Mouse (Mus musculus): Measurements from ENCODE around the gene Klhdc10. TPM values are rescaled to one million over a fixed set of nuclear protein-coding genes. Genes with fewer than 3 reads are reported as not detected.

The Klhdc10 gene
- polyA plus RNA-seq, 1 experiment = 6.6 TPM

DNA sequence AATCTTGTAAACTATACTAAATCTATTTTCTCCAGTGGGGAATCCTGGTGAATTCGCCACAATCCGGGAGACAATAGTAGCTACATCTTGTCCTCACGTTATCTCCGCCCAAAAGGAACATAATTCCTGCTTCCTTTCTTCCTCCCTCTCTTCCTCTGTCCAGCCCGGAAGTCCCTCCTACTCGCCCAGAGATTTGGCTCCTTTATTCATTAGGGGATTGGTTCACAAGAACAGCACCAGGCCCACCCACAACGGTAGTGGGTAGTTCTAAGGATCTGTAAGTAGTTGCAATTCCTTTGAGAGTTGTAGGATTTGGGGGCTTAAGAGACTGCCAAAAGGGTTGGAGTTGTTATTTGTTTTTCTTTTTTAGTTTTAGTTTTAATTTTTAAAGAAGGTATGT lies 15.1 kb downstream of the Klhdc10 start:
- H3K4me3 ChIP-seq (ENCODE audit: low read depth, low read length) = no peak overlapping the region
- TF ChIP-seq CTCF (IDR thresholded peaks at IDR 0.05; ENCODE audit: extremely low read depth, insufficient read length, insufficient replicate concordance, low read depth, low read length) (no peak), POLR2A (IDR thresholded peaks at IDR 0.05; ENCODE audit: low read depth, low read length) (no peak)
- no peaks in the 10 kb centered on the region for H3K27me3 ChIP-seq (ENCODE audit: control insufficient read depth, insufficient read depth, low read length)
- WGBS = 86% methylated on average over 7 of the region's 7 CpGs
- peaks cover 2% of the 10 kb centered on the region; the same call in 1 of the 2 replicates for H3K36me3 ChIP-seq (ENCODE audit: control insufficient read depth, insufficient read depth, low read length)
- H3K4me1 ChIP-seq (ENCODE audit: control insufficient read depth, insufficient read depth, insufficient read length, low read length) = no peaks in the 10 kb centered on the region
- H3K27ac ChIP-seq (ENCODE audit: insufficient read depth, low read depth, low read length) = no peak overlapping the region

- no peak overlapping the region for H3K27ac ChIP-seq (ENCODE audit: insufficient read depth, low read depth, low read length)
Measured at GRCm38 (mm10) chr6:30432461-30433192, 31.0 kb downstream of the Klhdc10 start.

GRCm38 (mm10) chr6:30436476-30436875 lies 34.8 kb downstream of the Klhdc10 start:
- no peaks in the 10 kb centered on the region for H3K27me3 ChIP-seq (ENCODE audit: control insufficient read depth, insufficient read depth, low read length)
- 93% methylated on average over 3 of the region's 3 CpGs for WGBS
- TF ChIP-seq POLR2A (IDR thresholded peaks at IDR 0.05; ENCODE audit: low read depth, low read length) (no peak), CTCF (IDR thresholded peaks at IDR 0.05; ENCODE audit: extremely low read depth, insufficient read length, insufficient replicate concordance, low read depth, low read length) (no peak)
- no peak overlapping the region for H3K27ac ChIP-seq (ENCODE audit: insufficient read depth, low read depth, low read length)
- peaks cover 4% of the 10 kb centered on the region; the same call in 1 of the 2 replicates for H3K36me3 ChIP-seq (ENCODE audit: control insufficient read depth, insufficient read depth, low read length)
- no peaks in the 10 kb centered on the region for H3K4me1 ChIP-seq (ENCODE audit: control insufficient read depth, insufficient read depth, insufficient read length, low read length)
- no peak overlapping the region for H3K4me3 ChIP-seq (ENCODE audit: low read depth, low read length)

More at GRCm38 (mm10) chr6:30432461-30433192, 31.0 kb downstream of the Klhdc10 start:
- Histone ChIP-seq H3K36me3 (ENCODE audit: control insufficient read depth, insufficient read depth, low read length) (no peaks in the 10 kb centered on the region), H3K27me3 (ENCODE audit: control insufficient read depth, insufficient read depth, low read length) (no peaks in the 10 kb centered on the region), H3K4me3 (ENCODE audit: low read depth, low read length) (no peak overlapping the region), H3K4me1 (ENCODE audit: control insufficient read depth, insufficient read depth, insufficient read length, low read length) (no peaks in the 10 kb centered on the region)
- TF ChIP-seq CTCF (IDR thresholded peaks at IDR 0.05; ENCODE audit: extremely low read depth, insufficient read length, insufficient replicate concordance, low read depth, low read length) (no peak), POLR2A (IDR thresholded peaks at IDR 0.05; ENCODE audit: low read depth, low read length) (no peak)
- WGBS = 68% methylated on average over 3 of the region's 3 CpGs

GRCm38 (mm10) chr6:30437054-30437453 lies 35.4 kb downstream of the Klhdc10 start:
- no peaks in the 10 kb centered on the region for H3K4me1 ChIP-seq (ENCODE audit: control insufficient read depth, insufficient read depth, insufficient read length, low read length)
- WGBS = 25% methylated on average over 3 of the region's 3 CpGs
- no peaks in the 10 kb centered on the region for H3K27me3 ChIP-seq (ENCODE audit: control insufficient read depth, insufficient read depth, low read length)
- H3K4me3 ChIP-seq (ENCODE audit: low read depth, low read length) = no peak overlapping the region
- no peak overlapping the region for H3K27ac ChIP-seq (ENCODE audit: insufficient read depth, low read depth, low read length)
- TF ChIP-seq POLR2A (IDR thresholded peaks at IDR 0.05; ENCODE audit: low read depth, low read length) (no peak), CTCF (IDR thresholded peaks at IDR 0.05; ENCODE audit: extremely low read depth, insufficient read length, insufficient replicate concordance, low read depth, low read length) (no peak)
- peaks cover 9% of the 10 kb centered on the region for H3K36me3 ChIP-seq (ENCODE audit: control insufficient read depth, insufficient read depth, low read length)

- Histone ChIP-seq H3K4me3 (ENCODE audit: low read depth, low read length) (no peak overlapping the region), H3K27ac (ENCODE audit: insufficient read depth, low read depth, low read length) (no peak overlapping the region), H3K4me1 (ENCODE audit: control insufficient read depth, insufficient read depth, insufficient read length, low read length) (no peaks in the 10 kb centered on the region), H3K27me3 (ENCODE audit: control insufficient read depth, insufficient read depth, low read length) (no peaks in the 10 kb centered on the region), H3K36me3 (ENCODE audit: control insufficient read depth, insufficient read depth, low read length) (peaks cover 21% of the 10 kb centered on the region)
- TF ChIP-seq POLR2A (IDR thresholded peaks at IDR 0.05; ENCODE audit: low read depth, low read length) (no peak), CTCF (IDR thresholded peaks at IDR 0.05; ENCODE audit: extremely low read depth, insufficient read length, insufficient replicate concordance, low read depth, low read length) (no peak)
- 97% methylated on average over 10 of the region's 10 CpGs for WGBS
Measured at GRCm38 (mm10) chr6:30439576-30439975, 37.9 kb downstream of the Klhdc10 start.

- 90% methylated on average over 7 of the region's 7 CpGs for WGBS
- Histone ChIP-seq H3K4me1 (ENCODE audit: control insufficient read depth, insufficient read depth, insufficient read length, low read length) (peaks cover 3% of the 10 kb centered on the region), H3K27me3 (ENCODE audit: control insufficient read depth, insufficient read depth, low read length) (no peaks in the 10 kb centered on the region), H3K36me3 (ENCODE audit: control insufficient read depth, insufficient read depth, low read length) (peaks cover 8% of the 10 kb centered on the region; the same call in 1 of the 2 replicates), H3K27ac (ENCODE audit: insufficient read depth, low read depth, low read length) (no peak overlapping the region), H3K4me3 (ENCODE audit: low read depth, low read length) (no peak overlapping the region)
- no peak for TF ChIP-seq CTCF (IDR thresholded peaks at IDR 0.05; ENCODE audit: extremely low read depth, insufficient read length, insufficient replicate concordance, low read depth, low read length)
- no peak for TF ChIP-seq POLR2A (IDR thresholded peaks at IDR 0.05; ENCODE audit: low read depth, low read length)
Measured at GRCm38 (mm10) chr6:30456991-30457390, 55.3 kb downstream of the Klhdc10 start.

- Histone ChIP-seq H3K4me3 (ENCODE audit: low read depth, low read length) (no peak overlapping the region), H3K36me3 (ENCODE audit: control insufficient read depth, insufficient read depth, low read length) (no peaks in the 10 kb centered on the region), H3K27me3 (ENCODE audit: control insufficient read depth, insufficient read depth, low read length) (no peaks in the 10 kb centered on the region), H3K4me1 (ENCODE audit: control insufficient read depth, insufficient read depth, insufficient read length, low read length) (peaks cover 9% of the 10 kb centered on the region), H3K27ac (ENCODE audit: insufficient read depth, low read depth, low read length) (no peak overlapping the region)
- no peak for TF ChIP-seq CTCF (IDR thresholded peaks at IDR 0.05; ENCODE audit: extremely low read depth, insufficient read length, insufficient replicate concordance, low read depth, low read length)
- TF ChIP-seq POLR2A (IDR thresholded peaks at IDR 0.05; ENCODE audit: low read depth, low read length) = no peak
- WGBS = 88% methylated on average over 5 of the region's 5 CpGs
Measured at GRCm38 (mm10) chr6:30458626-30459025, 57.0 kb downstream of the Klhdc10 start.
